Mouse (Mus musculus) midbrain, embryonic 12.5 days (tissue): ENCODE measurements at regions not wholly inside any gene's neighbourhood (a gene's known extent, or its start where the extent isn't known, plus 50 kb on each side); places are given as distances from the start of the nearest gene placed in this dataset.
"Not testable (repeated sequence)": the region's sequence is repeated elsewhere in the genome, so short reads cannot be mapped to it uniquely, and the experiment has no call there.

ENCODE experiments used
- ATAC-seq: fragments of 200-750 bp; cut with Nextera tagmentation; 2 replicates; pipeline ENCODE4 v1.8.0; 2017; ENCODE audit warnings: low read depth, moderate TSS enrichment, moderate library complexity; ENCODE audit not compliant: low FRiP score
- H3K27ac ChIP-seq: fragments of 300-500 bp; sonication (generic); replicated peaks from 2 replicates; pipeline ENCODE4 v1.5.1; 2016; ENCODE audit warnings: mild to moderate bottlenecking
- H3K27me3 ChIP-seq: fragments of 300-500 bp; sonication (generic); 2 replicates; pipeline ENCODE4 v1.6.1; 2016; ENCODE audit warnings: mild to moderate bottlenecking
- H3K36me3 ChIP-seq: fragments of 300-500 bp; sonication (generic); 2 replicates; pipeline ENCODE4 v1.6.1; 2016
- H3K4me1 ChIP-seq: fragments of 300-500 bp; sonication (generic); 2 replicates; pipeline ENCODE4 v1.6.1; 2016
- H3K4me2 ChIP-seq: fragments of 300-500 bp; sonication (generic); replicated peaks from 2 replicates; pipeline ENCODE4 v1.6.1; 2016; ENCODE audit warnings: mild to moderate bottlenecking, moderate library complexity
- H3K4me3 ChIP-seq: fragments of 300-500 bp; sonication (generic); 2 replicates; pipeline ENCODE4 v1.5.1; 2016; ENCODE audit warnings: mild to moderate bottlenecking
- H3K9ac ChIP-seq: fragments of 300-500 bp; sonication (generic); replicated peaks from 2 replicates; pipeline ENCODE4 v1.6.1; 2016; ENCODE audit warnings: mild to moderate bottlenecking, moderate library complexity
- H3K9me3 ChIP-seq: fragments of 300-500 bp; sonication (generic); 2 replicates; pipeline ENCODE4 v1.6.1; 2016; ENCODE audit warnings: mild to moderate bottlenecking
- WGBS: fragments of 180-500 bp; shearing (Covaris S2); methylation state at CpG from one replicate; pipeline ENCODE4 v1.1.7; 2016; 5-methylcytosine and 5-hydroxymethylcytosine counted together

GRCm38 (mm10) chr14:66521836-66522629 lies 513.0 kb upstream of the Gulo start:
- Histone ChIP-seq H3K36me3 (no peaks in the 10 kb centered on the region), H3K27ac (no peak overlapping the region), H3K27me3 (no peaks in the 10 kb centered on the region), H3K4me2 (no peak overlapping the region), H3K9ac (no peak overlapping the region), H3K4me1 (no peaks in the 10 kb centered on the region), H3K4me3 (no peak overlapping the region), H3K9me3 (no peaks in the 10 kb centered on the region)
- no peak for ATAC-seq
- 62% methylated on average over 7 of the region's 7 CpGs for WGBS

DNA sequence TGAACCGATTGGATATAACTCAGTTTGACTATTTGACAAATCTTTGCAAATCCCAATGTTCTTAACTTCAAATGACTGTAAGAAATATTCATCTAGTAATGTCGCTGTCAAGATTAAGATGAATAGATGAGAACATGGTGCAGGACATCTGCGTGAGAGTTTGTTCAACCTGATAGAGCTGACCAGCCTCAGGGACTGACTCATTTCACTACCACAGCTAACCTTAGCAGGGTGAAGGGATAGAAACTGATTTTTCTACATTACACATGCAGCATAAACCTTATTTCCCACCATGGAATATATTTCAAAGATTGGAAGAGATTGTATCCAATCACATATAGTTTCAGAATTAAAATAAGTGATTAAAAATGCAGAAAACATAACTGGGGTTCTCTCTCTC lies 507.8 kb upstream of the Gulo start:
- Histone ChIP-seq H3K36me3 (no peaks in the 10 kb centered on the region), H3K27ac (no peak overlapping the region), H3K9me3 (0 out of 2 replicates have a peak, but pooled peaks cover 3% of the 10 kb centered on the region), H3K4me2 (no peak overlapping the region), H3K27me3 (no peaks in the 10 kb centered on the region), H3K4me3 (no peak overlapping the region), H3K9ac (no peak overlapping the region), H3K4me1 (no peaks in the 10 kb centered on the region)
- 95% methylated on average over 3 of the region's 3 CpGs for WGBS
- no peak for ATAC-seq

DNA sequence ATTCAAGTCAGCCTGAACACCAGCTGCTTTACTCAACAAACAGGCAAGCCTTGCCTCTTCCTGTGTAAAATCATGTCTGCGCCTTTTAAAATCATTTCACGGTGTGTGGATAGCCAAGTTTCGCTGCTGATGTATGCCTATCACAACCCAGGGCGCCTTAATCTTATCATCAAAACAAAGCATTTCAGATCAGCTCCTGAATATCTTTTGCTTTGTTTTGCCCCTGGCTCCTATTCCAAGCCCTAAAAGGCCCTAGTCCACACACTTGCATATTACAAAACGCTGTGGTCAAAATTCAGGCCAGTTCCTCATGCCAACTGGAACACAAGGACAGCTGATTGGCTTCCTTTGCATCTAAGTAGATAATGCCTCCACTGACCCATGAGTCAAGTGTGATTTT lies 501.7 kb upstream of the Gulo start:
- Histone ChIP-seq H3K9me3 (0 out of 2 replicates have a peak, but pooled peaks cover 3% of the 10 kb centered on the region), H3K9ac (no peak overlapping the region), H3K36me3 (no peaks in the 10 kb centered on the region), H3K4me3 (no peak overlapping the region), H3K4me1 (peaks cover 5% of the 10 kb centered on the region; the same call in 1 of the 2 replicates), H3K27ac (peak overlapping the region; percentile 25; the same call in 1 of the 2 replicates), H3K4me2 (no peak overlapping the region), H3K27me3 (no peaks in the 10 kb centered on the region)
- 50% methylated on average over 5 of the region's 5 CpGs for WGBS
- no peak for ATAC-seq

DNA sequence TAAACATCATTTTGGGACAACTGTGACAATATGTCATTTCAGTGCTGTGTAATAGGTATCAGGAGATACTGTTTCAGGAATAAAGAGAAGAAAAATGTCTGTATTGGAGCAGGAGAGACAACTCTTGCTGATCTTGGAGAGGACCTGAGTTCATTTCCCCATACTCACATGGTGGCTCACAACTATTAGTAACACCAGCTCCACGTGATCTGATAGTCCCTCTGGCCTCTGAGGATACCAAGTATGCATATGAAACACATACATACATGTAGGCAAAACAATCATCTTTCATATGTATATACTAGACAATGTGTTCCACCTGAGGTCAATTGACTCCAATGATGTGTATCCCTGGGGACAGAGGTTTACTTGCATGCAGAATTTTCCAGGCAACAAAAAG lies 501.2 kb upstream of the Gulo start:
- Histone ChIP-seq H3K9ac (no peak overlapping the region), H3K9me3 (0 out of 2 replicates have a peak, but pooled peaks cover 3% of the 10 kb centered on the region), H3K27ac (peak overlapping the region; percentile 25; the same call in 1 of the 2 replicates), H3K4me3 (no peak overlapping the region), H3K4me2 (no peak overlapping the region), H3K27me3 (no peaks in the 10 kb centered on the region), H3K4me1 (peaks cover 5% of the 10 kb centered on the region; the same call in 1 of the 2 replicates), H3K36me3 (no peaks in the 10 kb centered on the region)
- no peak for ATAC-seq
- WGBS: 66% methylated on average over 1 of the region's 1 CpGs

DNA sequence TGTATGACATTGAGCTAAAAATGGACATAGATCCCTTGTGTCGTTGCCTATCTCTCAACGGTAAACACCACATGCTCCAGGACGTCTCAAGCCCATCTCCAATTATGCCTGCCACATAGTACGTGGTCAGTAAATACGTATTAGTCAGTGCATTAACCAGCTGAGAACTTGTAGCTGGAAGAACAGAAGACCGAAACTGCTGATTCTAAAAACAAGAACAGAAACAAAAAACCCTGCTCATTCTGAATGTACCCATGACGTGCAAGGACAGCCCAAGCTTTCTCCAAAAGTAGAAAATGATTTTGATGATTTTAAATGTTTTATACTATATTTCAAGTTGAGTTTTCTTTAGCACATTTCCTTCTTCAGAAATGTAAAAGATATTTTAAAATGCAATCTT lies 500.7 kb upstream of the Gulo start:
- H3K36me3 ChIP-seq: no peaks in the 10 kb centered on the region
- H3K27ac ChIP-seq: no peak overlapping the region
- peaks cover 5% of the 10 kb centered on the region; the same call in 1 of the 2 replicates for H3K4me1 ChIP-seq
- WGBS: 89% methylated on average over 7 of the region's 7 CpGs
- H3K9ac ChIP-seq: no peak overlapping the region
- H3K4me3 ChIP-seq: no peak overlapping the region
- no peak overlapping the region for H3K4me2 ChIP-seq
- no peaks in the 10 kb centered on the region for H3K27me3 ChIP-seq
- ATAC-seq: no peak
- 0 out of 2 replicates have a peak, but pooled peaks cover 3% of the 10 kb centered on the region for H3K9me3 ChIP-seq

DNA sequence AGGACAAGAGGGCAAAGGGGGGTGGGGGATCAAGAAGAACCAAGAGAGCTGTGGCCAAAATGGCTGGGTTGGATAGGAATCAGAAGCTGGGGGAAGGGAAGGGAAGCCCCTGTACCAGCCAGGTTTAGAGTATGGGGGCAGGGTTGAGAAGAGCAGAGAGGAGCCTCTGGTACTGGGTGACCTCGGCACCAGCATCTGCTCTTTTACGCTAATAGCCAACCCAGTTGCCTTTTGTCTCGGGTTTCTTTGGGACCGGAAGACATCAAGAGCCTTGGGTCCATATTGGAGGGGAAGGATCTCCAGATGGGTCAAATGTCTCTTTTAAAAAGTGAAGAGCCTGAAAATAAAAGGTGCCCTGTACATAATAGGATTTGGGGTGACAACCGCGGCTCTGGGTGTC lies 493.0 kb upstream of the Gulo start:
- Histone ChIP-seq H3K27me3 (no peaks in the 10 kb centered on the region), H3K9ac (no peak overlapping the region), H3K9me3 (no peaks in the 10 kb centered on the region), H3K4me3 (no peak overlapping the region), H3K4me1 (peaks cover 24% of the 10 kb centered on the region), H3K27ac (no peak overlapping the region), H3K4me2 (no peak overlapping the region), H3K36me3 (no peaks in the 10 kb centered on the region)
- WGBS: 75% methylated on average over 6 of the region's 6 CpGs
- no peak for ATAC-seq

DNA sequence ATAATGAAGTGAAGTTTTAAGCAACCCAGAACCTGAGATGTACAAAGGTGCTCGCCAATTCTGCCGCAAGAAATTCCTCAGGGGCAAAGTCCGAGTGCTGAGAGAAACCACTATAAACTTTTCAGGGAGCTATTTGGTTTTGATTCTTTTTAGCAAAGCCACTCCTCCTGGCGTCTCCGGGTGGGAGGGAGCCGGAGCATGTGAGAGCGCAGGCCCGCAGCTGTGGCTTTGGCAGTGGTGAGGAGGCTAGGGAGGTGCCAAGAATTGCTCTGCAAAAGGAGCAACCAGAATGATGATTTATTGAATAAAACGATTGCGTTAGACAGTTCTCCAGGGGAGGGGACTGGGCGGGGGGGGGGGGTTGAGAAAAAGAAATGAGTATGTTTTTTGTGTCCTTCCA lies 490.9 kb upstream of the Gulo start:
- no peak overlapping the region for H3K4me3 ChIP-seq
- no peaks in the 10 kb centered on the region for H3K36me3 ChIP-seq
- peak overlapping the region; percentile 29 for H3K4me2 ChIP-seq
- H3K9ac ChIP-seq: no peak overlapping the region
- peak; percentile 47; the same call in 1 of the 2 replicates for ATAC-seq
- H3K4me1 ChIP-seq: peaks cover 39% of the 10 kb centered on the region
- H3K27me3 ChIP-seq: no peaks in the 10 kb centered on the region
- 17% methylated on average over 11 of the region's 11 CpGs for WGBS
- no peaks in the 10 kb centered on the region for H3K9me3 ChIP-seq
- H3K27ac ChIP-seq: peak overlapping the region; percentile 46

GRCm38 (mm10) chr14:66495146-66495545 lies 486.1 kb upstream of the Gulo start:
- H3K4me3 ChIP-seq: no peak overlapping the region
- peak; percentile 20; the same call in 1 of the 2 replicates for ATAC-seq
- WGBS: 84% methylated on average over 1 of the region's 1 CpGs

GRCm38 (mm10) chr14:66494518-66494923 lies 485.5 kb upstream of the Gulo start:
- Histone ChIP-seq H3K36me3 (no peaks in the 10 kb centered on the region), H3K4me1 (peaks cover 43% of the 10 kb centered on the region), H3K9me3 (no peaks in the 10 kb centered on the region), H3K27me3 (no peaks in the 10 kb centered on the region), H3K4me3 (no peak overlapping the region), H3K27ac (peak overlapping the region; percentile 94), H3K9ac (no peak overlapping the region), H3K4me2 (peak overlapping the region; percentile 35)
- ATAC-seq: peak; percentile 99
- 3% methylated on average over 5 of the region's 5 CpGs for WGBS

More at GRCm38 (mm10) chr14:66495146-66495545, 486.1 kb upstream of the Gulo start:
- H3K9ac ChIP-seq: no peak overlapping the region
- H3K27me3 ChIP-seq: no peaks in the 10 kb centered on the region
- H3K36me3 ChIP-seq: no peaks in the 10 kb centered on the region
- no peaks in the 10 kb centered on the region for H3K9me3 ChIP-seq
- peaks cover 49% of the 10 kb centered on the region for H3K4me1 ChIP-seq
- peak overlapping the region; percentile 35; the same call in 1 of the 2 replicates for H3K4me2 ChIP-seq
- H3K27ac ChIP-seq: peak overlapping the region; percentile 94

DNA sequence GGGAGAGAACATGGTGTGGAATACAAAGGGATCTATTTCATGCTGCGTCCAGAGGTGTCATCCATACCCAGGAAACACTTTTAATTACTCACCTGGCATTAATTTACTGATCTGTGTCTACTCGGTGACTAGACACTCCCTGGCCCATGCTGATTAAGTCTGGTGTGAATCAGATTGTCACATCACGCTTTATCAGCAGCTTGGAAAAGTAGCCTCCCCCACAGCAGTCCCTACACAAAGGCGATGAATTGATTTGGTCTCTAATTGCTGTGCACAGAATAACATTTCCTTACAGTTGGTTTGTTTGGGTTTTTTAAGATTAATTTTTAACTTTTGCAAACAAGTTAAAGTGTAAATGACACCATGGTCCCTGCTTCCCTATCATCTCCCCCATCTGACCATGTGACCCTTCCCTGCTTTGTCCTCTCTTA lies 484.7 kb upstream of the Gulo start:
- Histone ChIP-seq H3K36me3 (no peaks in the 10 kb centered on the region), H3K4me1 (peaks cover 38% of the 10 kb centered on the region), H3K4me2 (peak overlapping the region; percentile 35), H3K9me3 (no peaks in the 10 kb centered on the region), H3K27me3 (no peaks in the 10 kb centered on the region), H3K4me3 (no peak overlapping the region), H3K9ac (no peak overlapping the region), H3K27ac (peak overlapping the region; percentile 94)
- peak; percentile 2; the same call in 1 of the 2 replicates for ATAC-seq
- WGBS: 8% methylated on average over 4 of the region's 4 CpGs

GRCm38 (mm10) chr14:66484751-66485150 lies 475.7 kb upstream of the Gulo start:
- not testable (repeated sequence) for H3K4me3 ChIP-seq, H3K27ac ChIP-seq, ATAC-seq, H3K4me1 ChIP-seq, H3K9ac ChIP-seq, H3K4me2 ChIP-seq, H3K36me3 ChIP-seq, H3K27me3 ChIP-seq
- peaks cover 12% of the 10 kb centered on the region for H3K9me3 ChIP-seq
- WGBS: 81% methylated on average over 1 of the region's 1 CpGs

DNA sequence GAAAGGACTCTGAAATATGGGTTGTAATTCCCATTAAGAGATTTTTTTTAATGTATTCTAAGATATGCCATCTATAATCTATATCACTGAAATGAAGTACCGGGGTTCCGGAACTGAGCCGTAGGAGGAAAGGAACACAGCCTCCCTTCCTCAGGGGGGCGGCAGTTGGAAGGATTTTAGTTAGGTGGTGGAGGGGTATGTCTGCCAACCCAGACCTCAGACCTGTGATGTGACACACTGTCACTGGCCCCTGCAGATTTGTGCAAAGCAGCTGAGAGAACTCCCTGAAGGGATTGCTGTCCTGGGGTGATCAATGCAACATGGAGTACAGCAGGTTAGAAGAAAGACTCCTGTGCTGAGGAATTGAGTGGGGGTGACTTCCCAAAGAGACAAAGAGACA lies 470.2 kb upstream of the Gulo start:
- Histone ChIP-seq H3K27me3 (no peaks in the 10 kb centered on the region), H3K4me1 (peaks cover 8% of the 10 kb centered on the region), H3K4me2 (no peak overlapping the region), H3K4me3 (no peak overlapping the region), H3K27ac (peak overlapping the region; percentile 58), H3K9ac (no peak overlapping the region), H3K36me3 (no peaks in the 10 kb centered on the region), H3K9me3 (peaks cover 12% of the 10 kb centered on the region)
- WGBS: 78% methylated on average over 4 of the region's 4 CpGs
- no peak for ATAC-seq
